Mouse (Mus musculus): ENCODE measurements at regions not wholly inside any gene's neighbourhood (a gene's known extent, or its start where the extent isn't known, plus 50 kb on each side); places are given as distances from the start of the nearest gene placed in this dataset.

GRCm38 (mm10) chr2:169297226-169297625 is 290.3 kb downstream of the Gm11011 start:
- no peak for TF ChIP-seq CTCF (IDR thresholded peaks at IDR 0.05; ENCODE audit: insufficient read depth, low read length)
- no peak for TF ChIP-seq POLR2A (IDR thresholded peaks at IDR 0.05; ENCODE audit: borderline replicate concordance, extremely low read depth, low read depth, low read length)
